Mouse (Mus musculus): ENCODE results near the gene Lctl.

The Lctl gene

GRCm38 (mm10) chr9:64116876-64117275, at the start of gene Lctl:
Gene Lctl, plus strand, starts transcription at chr9:64117147.
- no peak for DNase-seq (ENCODE audit: low spot score)

DNA sequence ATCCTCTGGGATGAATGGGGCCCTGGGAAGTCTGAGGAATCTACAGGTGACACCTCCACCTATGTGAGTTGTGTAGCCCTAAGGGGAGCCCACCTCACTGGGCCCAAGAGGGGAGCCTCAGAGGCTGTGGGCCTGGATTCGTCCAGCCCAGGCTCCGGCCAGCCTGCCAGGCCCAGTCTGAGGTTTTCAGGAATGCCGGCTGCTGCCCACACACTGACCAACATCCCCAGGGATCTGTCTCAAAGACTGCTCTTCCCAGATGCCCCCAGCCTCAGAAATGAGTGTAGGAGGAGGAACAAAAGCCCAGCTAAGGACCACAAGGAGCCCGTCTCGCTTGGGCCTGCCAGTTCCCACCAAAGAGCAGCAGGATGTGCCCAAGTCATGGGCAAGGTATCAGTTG, 49.2 kb upstream of the Lctl start:
- DNase-seq (ENCODE audit: low spot score) = no peak

GRCm38 (mm10) chr9:64068571-64068970, 48.4 kb upstream of the Lctl start:
- no peak for DNase-seq (ENCODE audit: low spot score)

GRCm38 (mm10) chr9:64069131-64069530, 47.8 kb upstream of the Lctl start:
- DNase-seq (ENCODE audit: low spot score) = no peak

GRCm38 (mm10) chr9:64070674-64071073, 46.3 kb upstream of the Lctl start:
- DNase-seq (ENCODE audit: low spot score) = no peak

- DNase-seq (ENCODE audit: low spot score) = no peak
These were observed 42.1 kb upstream of the Lctl start for GRCm38 (mm10) chr9:64074831-64075230.

GRCm38 (mm10) chr9:64076412-64076811, 40.5 kb upstream of the Lctl start:
- DNase-seq (ENCODE audit: low spot score) = no peak

DNA sequence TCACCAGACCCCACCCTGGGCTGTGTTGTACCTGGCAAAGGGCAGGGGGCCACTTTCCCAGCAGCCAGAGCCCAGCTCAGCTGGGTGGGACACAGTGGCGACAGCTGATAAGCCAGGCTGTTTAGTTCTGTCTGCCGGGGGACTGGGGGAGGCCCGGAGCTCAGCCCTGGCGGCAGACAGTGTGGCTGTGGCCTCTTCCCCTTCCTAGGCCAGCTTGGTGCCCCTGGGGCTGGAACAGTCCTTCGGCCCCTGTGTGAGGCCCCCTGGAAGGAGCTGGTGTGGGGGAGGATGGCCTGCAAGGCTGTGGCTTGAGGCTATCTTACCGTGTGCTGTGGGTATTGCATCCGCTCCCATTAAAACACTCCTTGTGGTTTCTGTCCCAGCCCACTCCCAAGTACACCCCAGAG, 38.6 kb upstream of the Lctl start:
- no peak for DNase-seq (ENCODE audit: low spot score)

DNA sequence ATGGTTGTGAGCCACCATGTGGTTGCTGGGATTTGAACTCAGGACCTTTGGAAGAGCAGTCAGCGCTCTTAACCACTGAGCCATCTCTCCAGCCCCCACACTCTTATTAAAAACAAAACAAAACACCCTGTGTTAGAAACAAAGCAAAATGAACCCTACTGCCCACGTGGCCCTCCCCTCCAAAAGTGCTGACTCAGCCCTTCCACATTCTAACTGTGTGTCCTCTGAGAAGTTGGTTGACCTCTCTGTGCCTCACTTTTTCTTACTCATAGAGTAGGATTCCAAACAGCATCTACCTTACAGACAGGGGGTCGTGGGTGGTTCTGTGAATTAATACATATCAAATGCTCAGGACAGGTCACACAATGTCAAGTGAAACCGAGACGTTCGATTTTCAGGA, 37.0 kb upstream of the Lctl start:
- no peak for DNase-seq (ENCODE audit: low spot score)

GRCm38 (mm10) chr9:64084231-64084630, 32.7 kb upstream of the Lctl start:
- DNase-seq (ENCODE audit: low spot score) = no peak

- DNase-seq (ENCODE audit: low spot score) = no peak
These were observed 32.1 kb upstream of the Lctl start for GRCm38 (mm10) chr9:64084661-64085399.

DNA sequence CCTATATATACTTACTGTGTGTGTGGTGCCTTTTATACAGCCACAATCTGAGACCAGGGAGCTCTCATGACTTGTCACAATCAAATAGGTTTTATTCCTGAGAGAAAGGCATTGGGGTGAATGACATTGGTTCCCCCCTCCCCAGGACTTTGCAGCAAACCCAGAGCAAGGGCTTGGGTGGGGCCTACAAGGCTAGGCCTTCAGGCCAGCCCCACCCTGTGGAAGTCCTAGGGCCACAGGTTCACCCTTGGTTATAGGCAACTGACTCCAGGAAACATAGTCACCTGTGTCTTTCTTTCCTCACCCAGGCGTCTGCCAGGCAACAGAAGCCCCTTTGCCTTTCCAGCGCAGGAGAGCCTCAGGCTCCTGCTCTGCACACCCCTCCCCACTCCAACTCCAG, 31.0 kb upstream of the Lctl start:
- DNase-seq (ENCODE audit: low spot score) = no peak

- no peak for DNase-seq (ENCODE audit: low spot score)
These were observed 30.4 kb upstream of the Lctl start for GRCm38 (mm10) chr9:64086543-64086942.

- DNase-seq (ENCODE audit: low spot score) = peak; percentile 55
These were observed 29.3 kb upstream of the Lctl start for GRCm38 (mm10) chr9:64087461-64088235.

DNA sequence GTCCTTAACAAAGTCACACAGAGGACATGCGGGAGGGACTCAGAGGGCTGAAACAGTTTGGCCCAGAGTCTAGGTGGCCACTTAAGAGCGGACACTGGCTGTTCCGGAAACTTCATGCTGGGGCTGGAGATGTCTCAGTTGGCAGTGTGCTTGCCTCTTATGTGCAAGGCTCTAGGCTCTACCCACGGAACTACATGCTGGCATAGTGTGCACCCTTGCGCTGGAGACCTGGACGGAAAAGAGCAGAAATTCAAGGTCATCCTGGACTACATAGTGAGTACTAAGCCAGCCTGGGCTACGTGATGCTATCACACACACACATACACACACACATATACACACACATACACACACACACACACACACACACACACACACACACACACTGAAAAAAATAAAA, 28.6 kb upstream of the Lctl start:
- DNase-seq (ENCODE audit: low spot score) = no peak

- no peak for DNase-seq (ENCODE audit: low spot score)
These were observed 27.9 kb upstream of the Lctl start for GRCm38 (mm10) chr9:64089004-64089403.

DNA sequence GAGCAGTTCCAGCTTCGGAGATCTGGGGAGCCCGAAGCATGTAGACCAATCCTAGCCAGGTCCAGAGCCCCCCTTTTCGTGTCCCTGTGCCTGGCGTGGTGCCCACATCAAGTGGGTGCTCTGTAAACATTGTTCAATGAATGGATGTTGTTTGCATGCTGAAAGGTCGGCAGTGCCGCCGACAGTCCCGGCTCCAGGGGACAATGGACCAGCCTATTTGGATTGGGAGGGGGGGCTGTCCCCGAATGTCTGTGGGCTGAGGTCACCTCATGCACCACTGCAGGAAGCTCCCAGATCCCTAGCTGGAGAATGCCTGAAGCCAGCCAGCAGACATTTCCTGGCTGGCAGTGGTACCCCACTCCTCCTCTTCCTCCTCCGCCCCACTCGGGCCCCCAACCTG, 22.9 kb upstream of the Lctl start:
- DNase-seq (ENCODE audit: low spot score) = no peak

DNA sequence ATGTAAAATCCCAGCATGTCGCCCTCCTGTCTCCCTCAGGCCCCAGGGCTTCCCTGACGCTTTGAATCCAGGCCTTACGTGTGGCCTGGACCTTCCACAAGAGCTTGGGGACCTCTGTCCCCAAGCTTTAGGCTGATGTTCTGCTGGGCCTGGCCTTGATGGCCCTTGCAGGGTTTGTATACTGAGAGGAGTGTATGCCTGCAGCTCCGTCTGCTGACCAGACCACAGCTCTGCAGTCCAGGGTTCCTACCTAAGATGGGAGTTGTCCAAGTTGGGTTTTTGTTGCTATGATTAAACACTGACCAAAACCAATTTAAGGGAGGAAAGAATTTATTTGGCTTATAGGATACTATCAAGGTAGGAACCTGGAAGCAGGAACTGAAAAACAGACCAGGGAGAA, 18.7 kb upstream of the Lctl start:
- DNase-seq (ENCODE audit: low spot score) = no peak

DNA sequence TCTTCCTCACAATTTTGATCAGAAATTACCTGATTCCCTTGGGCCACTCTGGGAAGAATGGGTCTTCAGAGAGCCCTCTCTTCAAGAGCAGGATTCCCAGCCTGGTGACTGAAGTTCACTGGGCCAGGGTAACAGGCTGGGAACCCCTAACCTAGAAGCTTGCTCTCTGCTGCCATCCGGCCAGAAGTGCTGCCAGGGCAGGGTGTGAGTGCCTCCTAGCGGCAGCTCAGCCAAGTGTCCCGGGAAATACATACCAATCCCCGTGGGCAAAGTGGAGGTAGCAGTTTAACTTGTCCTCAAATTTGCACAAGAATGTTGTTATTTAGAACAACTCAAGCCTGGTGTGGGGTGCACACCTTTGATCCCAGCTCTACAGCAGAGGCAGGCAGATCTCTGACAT, 16.5 kb upstream of the Lctl start:
- peak; percentile 52 for DNase-seq (ENCODE audit: low spot score)

GRCm38 (mm10) chr9:64105301-64105700, 11.6 kb upstream of the Lctl start:
- no peak for DNase-seq (ENCODE audit: low spot score)

- DNase-seq (ENCODE audit: low spot score) = no peak
These were observed 6.4 kb upstream of the Lctl start for GRCm38 (mm10) chr9:64110502-64110901.

DNA sequence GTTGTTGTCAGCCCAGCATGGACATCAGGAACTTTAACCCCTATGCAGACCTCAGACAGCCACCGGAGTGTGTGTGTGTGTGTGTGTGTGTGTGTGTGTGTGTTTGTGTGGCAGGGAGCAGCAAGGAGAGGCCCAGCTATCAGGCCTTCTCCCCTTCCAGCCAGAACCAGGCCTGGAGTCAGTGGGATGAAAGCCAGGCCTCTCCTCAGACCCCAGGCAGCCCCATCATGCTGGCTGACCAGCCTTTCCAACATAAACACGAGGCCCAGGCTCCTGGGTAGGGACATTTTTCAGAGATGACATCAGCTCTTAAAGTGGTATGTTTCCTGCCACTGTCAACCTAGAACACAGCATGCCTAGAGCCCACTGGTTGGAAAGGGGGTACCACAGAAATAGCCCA, 2.3 kb upstream of the Lctl start:
- DNase-seq (ENCODE audit: low spot score) = no peak

- no peak for DNase-seq (ENCODE audit: low spot score)
These were observed 1.2 kb upstream of the Lctl start for GRCm38 (mm10) chr9:64115756-64116155.

- no peak for DNase-seq (ENCODE audit: low spot score)
These were observed 3.0 kb downstream of the Lctl start for GRCm38 (mm10) chr9:64119898-64120297.

All from ovary, postnatal 10 days (tissue).